Mouse (Mus musculus) ovary, adult 18-20 months (tissue): ENCODE measurements around the gene C1qtnf6.

Experiments used
- DNase-seq: peaks from one replicate; pipeline ENCODE4 v3.0.0; 2022; ENCODE audit warnings: low spot score, mixed read lengths

C1qtnf6 gene

DNA sequence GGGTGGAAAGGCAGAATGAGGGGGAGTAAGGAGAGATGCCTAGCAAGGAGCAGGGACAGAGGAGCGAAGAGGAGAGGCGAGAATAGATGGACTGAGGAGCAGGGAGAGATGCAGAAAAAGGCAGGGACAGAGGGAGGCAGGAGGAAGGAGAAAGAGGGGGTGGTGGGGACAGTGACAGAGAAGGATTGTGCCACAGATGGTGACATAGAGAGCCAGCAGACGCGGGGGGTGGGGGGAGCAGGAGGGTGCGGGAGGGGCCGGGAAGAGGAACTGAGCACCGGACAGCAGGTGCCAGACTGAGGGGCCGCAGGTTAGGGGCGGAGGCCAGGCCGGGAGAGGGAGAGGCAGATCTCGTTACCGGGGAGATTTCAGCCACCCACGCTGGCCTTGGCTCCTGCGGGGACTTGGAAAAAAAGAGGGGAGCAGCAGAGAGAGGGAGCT lies 13.4 kb upstream of the C1qtnf6 start, which contains the start of gene Sstr3:
Sstr3 (minus strand) TSS at position 125 of the 441 bp plus-strand sequence.
- DNase-seq: no peak

DNA sequence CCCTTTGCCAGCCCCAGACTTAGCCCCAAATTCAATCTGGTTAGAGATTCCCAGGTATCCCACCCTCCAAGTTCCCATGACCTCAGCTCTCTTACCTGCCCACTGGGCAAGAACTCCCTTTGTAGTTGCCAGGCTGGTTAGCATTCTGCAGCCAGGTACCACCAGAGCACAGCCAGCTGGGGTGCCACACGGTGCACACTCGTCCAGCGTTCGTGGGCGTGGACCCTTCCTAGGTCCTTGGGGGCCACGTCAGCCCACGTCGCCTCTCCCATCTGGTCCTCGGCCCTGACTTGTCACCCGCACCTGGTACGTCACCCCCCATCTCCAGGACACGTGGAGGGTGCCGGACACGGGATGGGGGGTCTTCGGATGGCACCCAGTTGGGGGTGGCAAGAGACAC lies 12.8 kb upstream of the C1qtnf6 start:
- DNase-seq: no peak

DNA sequence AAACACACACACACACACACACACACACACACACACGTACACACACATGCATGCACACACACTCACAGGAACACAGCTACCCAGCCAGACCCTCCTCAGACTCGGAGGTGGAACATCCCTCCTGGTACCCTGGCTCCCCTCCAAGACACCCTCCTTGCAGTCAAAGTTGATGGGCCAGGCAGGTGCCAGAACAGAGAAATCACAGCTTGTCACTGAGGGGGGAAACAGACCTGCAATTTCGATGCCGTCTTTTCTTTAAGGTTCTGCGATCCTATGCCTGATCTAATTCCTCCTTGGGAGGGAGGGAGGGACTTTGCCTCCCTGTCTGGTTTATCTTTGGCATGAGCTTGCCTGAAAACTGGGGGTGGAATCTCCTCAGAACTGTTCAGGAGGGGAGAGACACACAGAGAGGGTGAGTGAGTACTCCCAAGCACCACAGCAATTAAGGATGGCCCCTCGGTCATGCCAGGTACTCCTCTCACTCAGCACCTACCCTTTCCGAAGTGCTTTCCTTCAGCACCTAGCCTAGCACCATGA lies 11.6 kb upstream of the C1qtnf6 start:
- no peak for DNase-seq

- no peak for DNase-seq
Observed at GRCm38 (mm10) chr15:78542098-78542766, 11.0 kb upstream of the C1qtnf6 start.

- DNase-seq: no peak
Observed at GRCm38 (mm10) chr15:78541606-78542005, 10.4 kb upstream of the C1qtnf6 start.

GRCm38 (mm10) chr15:78541036-78541435 lies 9.8 kb upstream of the C1qtnf6 start:
- DNase-seq: no peak

- no peak for DNase-seq
Observed at GRCm38 (mm10) chr15:78535723-78536421, 4.7 kb upstream of the C1qtnf6 start.

GRCm38 (mm10) chr15:78533346-78533835 lies 2.2 kb upstream of the C1qtnf6 start:
- DNase-seq: no peak

GRCm38 (mm10) chr15:78532566-78533345 lies 1.5 kb upstream of the C1qtnf6 start:
- DNase-seq: no peak

- DNase-seq: peak; percentile 95
Observed at GRCm38 (mm10) chr15:78531901-78532469, 769 bp upstream of the C1qtnf6 start.

DNA sequence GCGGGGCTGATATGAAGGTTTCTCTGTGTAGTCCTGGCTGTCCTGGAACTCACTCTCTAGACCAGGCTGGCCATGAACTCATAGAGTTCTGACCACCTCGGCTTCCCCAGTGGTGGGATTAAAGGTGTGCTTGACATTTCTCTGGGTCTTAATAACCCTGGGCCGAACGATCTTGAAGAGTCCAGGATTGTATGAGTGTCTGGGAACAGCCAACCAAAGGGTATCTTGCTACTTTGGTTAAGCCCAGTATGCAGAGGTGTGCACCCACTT lies 170 bp upstream of the C1qtnf6 start:
- DNase-seq: no peak

GRCm38 (mm10) chr15:78530141-78530540 lies 1.1 kb downstream of the C1qtnf6 start:
- DNase-seq: no peak

DNA sequence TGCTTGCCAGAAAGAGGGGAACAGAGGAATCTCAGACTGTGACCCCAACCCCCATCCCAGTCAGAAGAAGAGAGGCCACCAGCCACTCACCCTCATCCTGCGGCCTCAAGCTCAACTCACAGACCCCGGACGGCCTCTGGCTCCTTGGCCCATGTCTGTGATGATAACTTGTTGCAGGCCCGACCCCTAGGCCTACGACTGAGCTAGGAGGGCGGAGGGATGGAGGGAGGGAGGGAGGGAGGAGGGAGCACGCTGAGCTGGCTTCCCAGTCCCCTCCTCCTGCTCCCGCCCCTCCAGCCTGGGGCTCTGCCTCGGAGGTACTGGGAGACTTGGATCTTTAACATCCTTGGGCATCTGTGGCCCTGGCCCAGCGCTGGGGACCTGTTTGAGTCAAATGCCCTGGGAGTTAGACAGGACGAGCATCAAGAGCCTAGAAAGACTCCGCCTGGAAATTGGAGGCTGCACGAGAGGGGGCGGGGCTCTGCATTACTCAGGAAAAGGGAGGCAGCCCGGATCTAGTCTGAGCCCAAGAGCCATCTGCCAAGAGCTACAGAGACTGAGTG lies 1.7 kb downstream of the C1qtnf6 start:
- peak; percentile 74 for DNase-seq

- no peak for DNase-seq
Observed at GRCm38 (mm10) chr15:78528726-78529411, 2.3 kb downstream of the C1qtnf6 start.

DNA sequence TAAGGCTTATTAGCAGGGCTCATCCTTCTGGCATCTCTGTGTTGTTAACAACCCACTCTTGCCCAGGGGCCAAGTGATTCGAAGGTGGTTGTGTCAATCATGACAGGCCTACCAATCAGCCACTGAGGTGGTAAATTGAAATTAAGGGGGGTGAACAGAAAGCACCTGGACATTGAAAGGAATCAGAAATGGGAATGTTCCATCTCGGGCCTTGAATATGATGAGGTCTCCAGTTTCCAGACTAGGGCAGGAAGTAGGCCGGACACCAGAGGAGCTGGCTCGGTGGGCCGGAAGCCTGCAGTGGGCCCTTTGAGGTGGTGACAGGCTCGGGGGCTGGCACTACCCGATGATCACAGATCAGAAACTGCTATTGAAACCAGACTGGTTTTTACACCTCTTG lies 3.2 kb downstream of the C1qtnf6 start:
- no peak for DNase-seq

DNA sequence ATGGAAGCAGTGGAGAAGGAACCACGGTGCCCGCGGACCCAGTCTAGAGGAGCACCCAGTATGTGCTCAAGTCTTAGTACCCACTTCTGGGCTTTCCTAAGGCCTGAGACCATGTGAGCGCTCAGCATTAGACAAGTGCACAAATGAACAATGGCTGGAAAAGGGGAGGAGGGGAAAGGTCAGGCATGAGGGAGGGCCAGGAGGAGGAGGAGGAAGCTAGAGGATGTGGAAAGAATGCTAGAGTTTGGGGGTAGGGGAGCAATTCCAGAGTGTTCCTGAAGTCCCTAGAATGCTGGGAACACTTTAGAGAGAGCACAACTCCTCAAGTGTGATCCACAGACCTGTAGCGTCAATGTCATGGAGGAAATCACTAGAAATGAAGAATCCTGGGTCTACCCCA lies 7.1 kb downstream of the C1qtnf6 start:
- no peak for DNase-seq

DNA sequence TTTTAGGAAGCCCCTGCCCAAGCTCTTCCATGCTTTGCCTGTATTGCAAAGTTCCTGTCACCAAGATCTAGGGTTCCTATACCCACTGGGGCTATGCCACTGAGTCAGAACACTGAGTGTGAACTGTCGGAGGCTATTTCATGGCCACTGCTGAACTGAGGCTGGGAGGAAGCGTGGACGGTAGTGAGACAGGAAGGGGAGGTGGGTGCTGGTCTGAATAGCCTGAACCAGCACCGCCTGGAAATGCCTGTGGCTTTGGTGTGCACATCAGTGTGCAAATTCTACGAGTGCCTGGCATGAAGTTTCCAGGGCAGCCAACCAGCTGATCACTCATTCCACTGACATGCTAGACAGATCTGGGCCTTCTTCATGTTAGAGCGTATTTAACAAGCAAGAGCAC lies 9.3 kb downstream of the C1qtnf6 start:
- DNase-seq: no peak

- no peak for DNase-seq
Observed at GRCm38 (mm10) chr15:78521331-78521730, 9.9 kb downstream of the C1qtnf6 start.

DNA sequence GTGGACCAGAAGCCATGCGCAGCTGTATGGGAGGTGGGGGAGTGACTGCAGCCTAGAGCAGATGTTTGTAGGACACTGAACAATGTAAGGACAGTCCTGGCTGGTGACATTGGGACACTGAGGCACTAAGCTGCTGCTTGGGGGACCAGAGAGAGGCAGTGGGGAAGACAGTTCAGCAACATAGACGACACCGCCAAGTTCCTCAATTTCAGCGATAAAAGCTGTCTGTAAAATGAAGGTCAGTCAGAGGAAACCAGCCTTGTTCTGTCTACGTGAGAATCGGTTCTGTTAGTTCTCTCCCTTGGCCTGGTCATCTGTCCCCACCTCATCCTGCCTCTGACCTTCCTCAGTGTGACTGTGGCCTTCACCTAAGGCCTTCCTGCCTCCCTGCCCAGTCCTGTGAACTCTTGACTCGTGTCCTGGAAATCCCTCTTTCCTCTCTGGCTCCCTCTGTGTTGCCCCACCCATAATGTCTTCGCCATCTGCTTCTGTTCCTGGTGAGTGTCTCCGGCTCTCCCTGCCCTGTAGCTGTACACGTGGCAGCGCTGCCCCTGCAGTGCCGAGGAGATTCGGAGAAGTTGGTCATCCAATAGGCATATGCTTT lies 11.0 kb downstream of the C1qtnf6 start:
- DNase-seq: no peak

- no peak for DNase-seq
Observed at GRCm38 (mm10) chr15:78518221-78518620, 13.0 kb downstream of the C1qtnf6 start.

DNA sequence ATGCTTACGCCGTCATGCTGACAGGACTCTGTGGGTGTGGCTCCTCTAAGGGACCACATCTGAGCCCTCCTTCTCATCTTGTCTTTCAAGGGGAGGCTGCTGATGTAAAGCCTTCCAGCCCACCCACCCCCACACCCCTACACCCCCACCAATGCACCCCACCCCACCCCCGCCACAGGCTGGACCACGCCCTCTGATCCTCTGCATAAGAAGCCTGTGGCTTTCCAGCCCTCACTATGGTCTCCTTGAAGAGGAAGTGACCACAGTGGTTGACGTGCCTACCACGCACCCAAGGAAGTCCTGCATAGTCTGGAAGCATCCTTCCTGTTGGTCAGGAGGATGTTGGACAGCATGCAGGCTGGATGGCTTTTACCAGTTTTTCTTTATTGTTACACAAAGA lies 15.5 kb downstream of the C1qtnf6 start:
- no peak for DNase-seq
